Mouse (Mus musculus) testis, postnatal 14 days (tissue): Measurements from ENCODE around the gene Tet2.
A peak's percentile ranks its signal among the peaks of the same experiment; 100 is the strongest.
"Not testable (repeated sequence)": the region's sequence is repeated elsewhere in the genome, so short reads cannot be mapped to it uniquely, and the experiment has no call there.

Experiments
- DNase-seq: peaks from one replicate; pipeline ENCODE4 v3.0.0; 2021; ENCODE audit warnings: low spot score

The Tet2 gene

GRCm38 (mm10) chr3:133544551-133545303 is at the start of gene Tet2:
Gene Tet2, minus strand, starts transcription at chr3:133545139.
- peak; percentile 52 for DNase-seq

DNA sequence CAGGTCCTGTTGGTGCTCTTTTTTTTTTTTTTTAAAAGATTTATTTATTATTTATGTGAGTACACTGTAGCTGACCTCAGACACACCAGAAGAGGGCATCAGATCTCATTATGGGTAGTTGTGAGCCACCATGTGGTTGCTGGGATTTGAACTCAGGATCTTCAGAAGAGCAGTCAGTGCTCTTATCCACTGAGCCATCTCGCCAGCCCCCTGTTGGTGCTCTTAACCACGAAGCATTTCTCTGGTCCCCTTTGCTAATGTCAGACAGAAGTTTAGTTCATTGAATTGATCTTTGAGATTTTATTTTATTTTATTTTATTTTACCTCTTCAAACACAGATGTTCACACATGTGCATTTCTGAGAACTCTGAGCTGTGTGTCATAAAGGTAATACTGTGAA is 48.1 kb upstream of the Tet2 start:
- not testable (repeated sequence) for DNase-seq

- peak; percentile 20 for DNase-seq
These were observed 45.7 kb upstream of the Tet2 start for GRCm38 (mm10) chr3:133590506-133591152.

DNA sequence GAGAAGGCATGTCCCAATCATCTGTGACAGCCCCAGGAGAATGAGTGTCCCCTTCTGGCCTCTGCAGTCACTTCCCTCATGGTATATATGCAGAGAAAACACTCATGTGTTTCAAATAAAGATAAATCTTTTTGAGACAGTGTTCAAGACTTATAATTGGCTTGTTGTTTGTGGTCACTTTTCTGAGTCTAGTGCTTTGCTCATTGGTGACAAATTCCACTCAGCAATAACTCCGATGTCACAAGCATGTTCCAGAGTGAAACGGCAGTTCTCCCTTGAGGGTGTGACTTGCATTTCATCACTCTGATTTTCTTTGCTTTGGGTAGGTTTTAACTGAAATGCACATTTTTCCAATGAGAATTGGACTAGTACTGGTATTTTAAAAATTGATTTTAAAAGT is 40.1 kb upstream of the Tet2 start:
- DNase-seq, result no peak

- DNase-seq, result no peak
These were observed 38.6 kb upstream of the Tet2 start for GRCm38 (mm10) chr3:133583411-133584025.

GRCm38 (mm10) chr3:133582969-133583368 is 38.0 kb upstream of the Tet2 start:
- DNase-seq, result no peak

- no peak for DNase-seq
These were observed 37.2 kb upstream of the Tet2 start for GRCm38 (mm10) chr3:133582096-133582495.

DNA sequence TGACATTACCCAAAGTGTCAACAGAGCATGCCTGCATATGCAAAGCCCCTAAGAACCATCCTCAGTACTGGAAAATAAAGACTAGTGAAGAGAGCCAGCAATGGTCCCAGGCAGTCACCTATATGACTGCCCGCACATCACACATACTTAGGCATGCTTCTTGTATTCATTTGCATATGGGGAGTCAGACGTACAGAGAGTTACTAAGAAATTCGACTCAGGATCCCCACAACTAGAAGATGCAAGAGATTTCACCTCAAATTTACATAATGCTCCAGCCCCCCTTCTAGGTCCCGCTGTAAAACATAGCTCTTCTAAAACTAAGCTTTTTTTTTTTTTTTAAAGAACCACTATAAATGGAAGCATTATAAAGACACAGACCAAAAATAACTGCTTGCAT is 36.6 kb upstream of the Tet2 start:
- no peak for DNase-seq

DNA sequence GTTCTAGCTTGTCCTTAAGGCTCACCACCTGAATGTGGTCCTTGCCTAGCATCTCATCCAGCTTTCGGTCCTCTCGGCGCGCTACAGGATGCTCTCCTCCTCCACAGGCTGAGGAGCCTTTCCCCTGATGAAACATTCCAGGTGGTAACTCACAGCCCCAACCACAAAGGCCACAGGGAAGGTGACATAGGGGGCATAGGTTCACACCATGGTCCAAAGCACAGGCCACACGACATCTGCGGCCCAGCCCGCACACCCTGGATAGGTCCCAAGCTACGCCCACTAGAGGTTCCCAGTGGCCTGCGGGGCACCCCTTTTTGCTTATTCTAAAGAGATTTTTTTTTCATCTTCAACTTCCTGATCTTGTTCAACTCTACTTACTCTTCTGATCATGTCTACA is 34.7 kb upstream of the Tet2 start:
- no peak for DNase-seq

- DNase-seq, result no peak
These were observed 34.2 kb upstream of the Tet2 start for GRCm38 (mm10) chr3:133579140-133579539.

DNA sequence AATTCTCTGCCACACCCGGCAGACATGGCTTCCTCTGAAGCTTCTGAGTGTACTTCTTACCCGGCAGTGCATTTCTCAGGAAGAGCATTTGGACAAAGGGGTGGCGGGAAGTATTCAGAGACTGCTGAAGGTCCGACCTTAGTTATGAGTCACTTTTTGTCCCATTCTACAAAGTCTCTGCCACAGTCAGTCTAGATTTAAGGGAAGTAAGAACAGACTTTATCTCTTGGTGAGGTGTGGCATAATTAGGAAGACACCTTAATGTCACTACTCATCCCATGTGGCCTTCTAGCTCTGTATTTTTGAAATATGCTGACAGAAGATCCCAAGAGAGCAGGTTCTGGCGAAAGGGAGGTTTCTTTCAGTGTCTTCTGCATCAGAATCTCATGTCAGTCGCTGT is 30.0 kb upstream of the Tet2 start:
- no peak for DNase-seq

DNA sequence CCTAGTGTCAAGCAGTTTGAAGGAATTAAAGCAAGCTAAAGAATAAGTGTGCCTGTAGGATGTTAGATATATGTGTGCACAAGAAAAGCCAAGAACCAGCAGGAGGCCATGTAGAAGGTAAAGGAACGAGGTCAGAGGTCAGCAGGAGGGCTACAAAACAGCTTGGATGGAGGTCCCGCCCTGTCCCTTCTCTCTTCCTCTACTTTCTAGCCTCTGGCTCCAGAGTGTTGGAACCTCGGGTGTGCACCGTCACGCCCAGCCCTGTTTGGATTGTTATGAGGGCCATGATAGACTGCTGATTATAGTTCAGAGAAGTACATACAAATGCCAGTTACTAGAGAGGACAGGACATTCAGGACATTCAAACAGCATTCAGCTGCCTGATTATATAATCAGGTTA is 27.0 kb upstream of the Tet2 start:
- no peak for DNase-seq

DNA sequence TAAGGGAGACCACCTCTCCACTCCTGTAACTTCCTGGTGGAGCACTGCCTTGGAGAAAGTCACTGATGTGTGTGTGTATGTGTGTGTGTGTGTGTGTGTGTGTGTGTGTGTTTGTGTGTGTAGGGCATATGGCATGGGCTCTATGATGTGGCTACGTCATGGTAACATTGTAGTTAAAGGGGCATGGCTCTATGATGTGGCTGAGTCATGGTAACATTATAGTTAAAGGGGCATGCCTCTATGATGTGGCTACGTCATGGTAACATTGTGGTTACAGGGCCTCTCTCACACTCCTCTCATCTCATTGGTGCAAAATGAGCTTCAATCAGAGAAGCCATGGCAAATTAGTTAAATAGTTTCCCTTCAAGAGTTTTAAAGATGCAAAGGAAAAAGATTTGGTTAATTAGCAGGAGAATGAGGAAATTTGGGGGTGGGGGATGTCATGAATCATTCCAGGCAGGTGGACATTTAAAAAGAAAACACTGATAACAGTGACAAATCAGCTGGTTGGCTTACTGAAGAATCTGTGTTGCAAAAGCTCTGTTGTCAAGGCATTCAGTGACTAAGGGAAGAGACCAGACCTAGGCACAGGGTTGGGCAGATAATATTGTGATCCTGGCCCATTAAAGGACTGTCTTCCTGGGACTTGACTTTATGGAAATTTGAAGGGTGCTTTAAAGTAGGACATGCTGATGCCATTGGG is 18.7 kb upstream of the Tet2 start:
- no peak for DNase-seq

- DNase-seq, result no peak
These were observed 14.6 kb upstream of the Tet2 start for GRCm38 (mm10) chr3:133559413-133560114.

GRCm38 (mm10) chr3:133557602-133558001 is 12.7 kb upstream of the Tet2 start:
- DNase-seq, result no peak

- no peak for DNase-seq
These were observed 12.2 kb upstream of the Tet2 start for GRCm38 (mm10) chr3:133557154-133557553.

GRCm38 (mm10) chr3:133555378-133555777 is 10.4 kb upstream of the Tet2 start:
- no peak for DNase-seq

DNA sequence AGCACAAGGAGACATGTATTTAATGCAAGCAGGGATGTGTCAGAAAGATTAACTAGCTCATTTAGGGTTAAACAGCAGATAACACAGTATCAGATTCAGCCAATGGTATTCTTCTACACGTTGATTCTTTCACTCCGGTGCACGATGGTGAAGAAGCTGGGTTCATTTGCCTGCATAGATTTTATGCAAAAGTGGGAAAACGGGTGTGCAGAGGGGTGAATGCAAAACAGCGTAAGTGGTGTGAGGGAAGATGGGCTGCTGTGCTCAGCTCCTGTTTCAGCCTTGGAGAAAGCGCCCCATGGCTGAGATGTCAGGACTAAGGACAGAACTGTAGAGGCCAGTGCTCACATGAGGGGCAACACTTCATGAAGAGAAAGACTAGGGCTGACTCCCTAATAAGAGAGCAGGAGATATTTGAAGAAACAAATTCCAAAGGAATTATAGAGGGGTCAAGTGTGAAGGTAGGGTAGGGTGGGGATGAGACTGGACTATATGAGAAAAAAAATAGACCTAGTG is 9.7 kb upstream of the Tet2 start:
- DNase-seq, result no peak

DNA sequence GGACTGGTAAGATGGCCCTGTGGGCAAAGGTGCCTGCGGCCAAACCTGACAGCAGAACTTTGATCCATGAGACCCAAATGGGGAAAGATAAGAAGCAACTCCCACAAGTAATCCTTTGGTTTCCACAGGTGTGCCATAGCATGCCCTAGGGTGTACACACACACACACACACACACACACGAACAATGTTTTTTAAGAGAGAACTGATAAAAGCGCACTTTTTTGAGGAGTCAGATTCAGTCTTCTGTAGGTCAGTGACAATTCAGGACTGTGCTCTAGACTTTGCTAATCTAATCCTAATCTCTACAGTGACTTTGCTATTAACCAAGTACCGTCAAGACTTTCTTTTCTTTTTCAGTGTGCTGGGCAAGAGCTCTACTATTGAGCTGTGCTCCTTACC is 9.2 kb upstream of the Tet2 start:
- no peak for DNase-seq

GRCm38 (mm10) chr3:133551941-133552340 is 7.0 kb upstream of the Tet2 start:
- no peak for DNase-seq

- DNase-seq, result peak; percentile 18
These were observed 4.6 kb upstream of the Tet2 start for GRCm38 (mm10) chr3:133549385-133550170.
